Mouse (Mus musculus): ENCODE measurements at regions not wholly inside any gene's neighbourhood (a gene's known extent, or its start where the extent isn't known, plus 50 kb on each side); places are given as distances from the start of the nearest gene placed in this dataset.

GRCm38 (mm10) chr15:51677266-51677665, 2207.4 kb upstream of the Gm7489 start:
- no peak for DNase-seq

- DNase-seq, result no peak
Observed at GRCm38 (mm10) chr15:51679186-51679902, 2205.4 kb upstream of the Gm7489 start.

- DNase-seq, result no peak
Observed at GRCm38 (mm10) chr15:51680494-51680893, 2204.2 kb upstream of the Gm7489 start.

GRCm38 (mm10) chr15:51681191-51681590, 2203.5 kb upstream of the Gm7489 start:
- DNase-seq, result no peak

- no peak for DNase-seq
Observed at GRCm38 (mm10) chr15:51682331-51682730, 2202.4 kb upstream of the Gm7489 start.

- DNase-seq, result no peak
Observed at GRCm38 (mm10) chr15:51687007-51687540, 2197.6 kb upstream of the Gm7489 start.

- DNase-seq, result no peak
Observed at GRCm38 (mm10) chr15:51689498-51689897, 2195.2 kb upstream of the Gm7489 start.

GRCm38 (mm10) chr15:51692671-51693070, 2192.0 kb upstream of the Gm7489 start:
- no peak for DNase-seq

GRCm38 (mm10) chr15:51696344-51697016, 2188.2 kb upstream of the Gm7489 start:
- peak; percentile 47 for DNase-seq

GRCm38 (mm10) chr15:51704198-51704597, 2180.5 kb upstream of the Gm7489 start:
- no peak for DNase-seq

GRCm38 (mm10) chr15:51709871-51710655, 2174.6 kb upstream of the Gm7489 start:
- peak; percentile 24 for DNase-seq

- DNase-seq, result no peak
Observed at GRCm38 (mm10) chr15:51720873-51721308, 2163.8 kb upstream of the Gm7489 start.

GRCm38 (mm10) chr15:51721363-51721762, 2163.3 kb upstream of the Gm7489 start:
- DNase-seq, result no peak

GRCm38 (mm10) chr15:51724127-51724526, 2160.6 kb upstream of the Gm7489 start:
- DNase-seq, result no peak

GRCm38 (mm10) chr15:51725457-51725856, 2159.2 kb upstream of the Gm7489 start:
- no peak for DNase-seq

GRCm38 (mm10) chr15:51730106-51730505, 2154.6 kb upstream of the Gm7489 start:
- DNase-seq, result no peak

- no peak for DNase-seq
Observed at GRCm38 (mm10) chr15:51730805-51731412, 2153.8 kb upstream of the Gm7489 start.

- no peak for DNase-seq
Observed at GRCm38 (mm10) chr15:51734194-51734593, 2150.5 kb upstream of the Gm7489 start.

Measured in kidney, adult 18-20 months (tissue).